Comparison of ENCODE assay signal across 8 mouse cellular contexts in the genomic region with DNA sequence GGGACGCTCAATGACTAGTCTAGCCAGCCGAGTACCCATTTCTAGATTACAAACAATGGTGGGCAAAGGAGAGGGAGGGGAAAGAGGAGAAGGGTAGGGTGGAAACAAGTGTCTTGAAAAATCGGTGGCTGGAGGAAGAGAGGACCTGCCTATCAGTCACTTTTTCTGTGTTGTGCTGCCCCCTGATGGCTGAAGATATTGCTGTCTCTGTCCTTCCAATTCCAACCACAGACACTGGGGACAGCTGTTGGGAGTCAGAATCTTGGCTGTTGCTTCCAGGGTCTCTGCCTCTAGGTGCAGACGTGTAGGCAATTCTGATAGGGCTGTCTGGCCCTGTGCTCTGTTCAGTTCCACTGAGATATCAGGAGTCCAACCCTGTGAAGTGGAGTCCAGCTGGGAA. TPM values are rescaled to one million over a fixed set of nuclear protein-coding genes. Genes with fewer than 3 reads are reported as not detected.
A peak's percentile ranks its signal among the peaks of the same experiment; 100 is the strongest.
DNase-seq lines count a peak whose midpoint lies in the region; ATAC-seq lines count a peak whose summit lies in the region.

No protein-coding gene starts in this region.

- peaks cover 7% of the 10 kb centered on the region; the same call in 1 of the 2 replicates for H3K4me1 ChIP-seq in hindbrain, embryonic 12.5 days

- H3K4me3 ChIP-seq in hindbrain, embryonic 12.5 days, result no peak overlapping the region

- peak; percentile 89 for ATAC-seq in frontal cortex, adult (ENCODE audit: low TSS enrichment)
- ATAC-seq in hindbrain, embryonic 12.5 days (ENCODE audit: low FRiP score), result peak; percentile 71

- H3K4me2 ChIP-seq in hindbrain, embryonic 12.5 days (replicated peaks), result no peak overlapping the region

- no peak overlapping the region for H3K27ac ChIP-seq in hindbrain, embryonic 12.5 days

- peaks cover 5% of the 10 kb centered on the region; the same call in 1 of the 2 replicates for H3K36me3 ChIP-seq in hindbrain, embryonic 12.5 days

- H3K9ac ChIP-seq in hindbrain, embryonic 12.5 days, result no peak overlapping the region

- no peaks in the 10 kb centered on the region for H3K27me3 ChIP-seq in hindbrain, embryonic 12.5 days

- 0% methylated on average over 4 of the region's 4 CpGs for WGBS in hindbrain, embryonic 12.5 days

- peak; percentile 82 for DNase-seq in MN1 (ENCODE audit: low spot score)
- peak; percentile 85 for DNase-seq in cerebellum, adult 8-10 months
- DNase-seq in layer of hippocampus, postnatal 14 days (ENCODE audit: low spot score in 2 of 2), result peak; percentile 90 to 94
- peak; percentile 94 for DNase-seq in lung, postnatal 14 days
- DNase-seq in retina, adult 2 months (ENCODE audit: low read depth, low spot score), result peak; percentile 67
- peak; percentile 87 for DNase-seq in thymus, postnatal 25 days

- H3K9me3 ChIP-seq in hindbrain, embryonic 12.5 days (replicated peaks), result no peaks in the 10 kb centered on the region

RNA-seq across cellular contexts. Expression of a gene that starts 21.9 kb away (rescaled TPM):
- 10.6 and 15.0 TPM in 2 replicates for polyA plus RNA-seq in hindbrain, embryonic 12.5 days (2016; fragmentation: Nextera tagmentation; extraction: Ambion mirVana)
- 1 to 10 TPM; 3.0 to 3.6 TPM for total RNA-seq in layer of hippocampus, postnatal 14 days (2021)

RNA-seq across cellular contexts. Expression of a gene that starts 32.2 kb away (rescaled TPM):
- 17.6 and 18.1 TPM in 2 replicates for polyA plus RNA-seq in hindbrain, embryonic 12.5 days (2016; fragmentation: Nextera tagmentation; extraction: Ambion mirVana)
- total RNA-seq in layer of hippocampus, postnatal 14 days (2021), result 10 to 100 TPM; 19.4 to 21.4 TPM

RNA-seq across cellular contexts. Expression of a gene that starts 32.2 kb away (rescaled TPM):
- polyA plus RNA-seq in hindbrain, embryonic 12.5 days (2016; fragmentation: Nextera tagmentation; extraction: Ambion mirVana), result 5.8 and 6.9 TPM in 2 replicates
- 10 to 100 TPM; 44.0 to 50.8 TPM for total RNA-seq in layer of hippocampus, postnatal 14 days (2021)

RNA-seq across cellular contexts. Expression of a gene that starts 44.5 kb away (rescaled TPM):
- polyA plus RNA-seq in hindbrain, embryonic 12.5 days (2016; fragmentation: Nextera tagmentation; extraction: Ambion mirVana), result 0.62 and 0.82 TPM in 2 replicates
- total RNA-seq in layer of hippocampus, postnatal 14 days (2021), result under 1 TPM; 0.41 to 0.83 TPM

RNA-seq across cellular contexts. Expression of a gene that starts 50.8 kb away (rescaled TPM):
- polyA plus RNA-seq in hindbrain, embryonic 12.5 days (2016; fragmentation: Nextera tagmentation; extraction: Ambion mirVana), result 38.8 and 39.2 TPM in 2 replicates
- total RNA-seq in layer of hippocampus, postnatal 14 days (2021), result 10 to 100 TPM; 65.3 to 68.0 TPM
